Mouse (Mus musculus): ENCODE results near the gene Gm21985. TPM values are rescaled to one million over a fixed set of nuclear protein-coding genes. Genes with fewer than 3 reads are reported as not detected.

Gene Gm21985
- polyA plus RNA-seq, 1 experiment from 2014 or later, result not detected

- Histone ChIP-seq H3K27ac (ENCODE audit: low read depth, low read length) (no peak overlapping the region), H3K27me3 (replicated peaks; ENCODE audit: control insufficient read depth, insufficient read depth, low read length) (no peaks in the 10 kb centered on the region), H3K9ac (ENCODE audit: low read depth, low read length) (no peak overlapping the region), H3K4me2 (replicated peaks; ENCODE audit: low read depth) (no peak overlapping the region), H3K4me1 (replicated peaks; ENCODE audit: control insufficient read depth, insufficient read depth, low read length) (no peaks in the 10 kb centered on the region), H3K4me3 (ENCODE audit: low read depth, low read length) (no peak overlapping the region), H3K36me3 (ENCODE audit: control insufficient read depth, insufficient read depth) (no peaks in the 10 kb centered on the region), H3K9me3 (ENCODE audit: control insufficient read depth) (no peaks in the 10 kb centered on the region)
- no peak for TF ChIP-seq CTCF (IDR thresholded peaks at IDR 0.05; ENCODE audit: low read depth)
- no peak for ATAC-seq
- WGBS, result 39% methylated on average over 5 of the region's 5 CpGs
Observed at GRCm38 (mm10) chr2:112374610-112375009, 108.5 kb downstream of the Gm21985 start.

- WGBS, result under 1% methylated on average over 70 of the region's 72 CpGs
- peak; percentile 100 for ATAC-seq
- Histone ChIP-seq H3K27ac (ENCODE audit: low read depth, low read length) (peak within 1 kb of the TSS; percentile 63), H3K27me3 (replicated peaks; ENCODE audit: control insufficient read depth, insufficient read depth, low read length) (no peaks in the 10 kb centered on the region), H3K4me3 (ENCODE audit: low read depth, low read length) (peak within 1 kb of the TSS; percentile 84), H3K36me3 (ENCODE audit: control insufficient read depth, insufficient read depth) (no peaks in the 10 kb centered on the region), H3K4me2 (replicated peaks; ENCODE audit: low read depth) (peak within 1 kb of the TSS; percentile 75), H3K4me1 (replicated peaks; ENCODE audit: control insufficient read depth, insufficient read depth, low read length) (peaks cover 4% of the 10 kb centered on the region; the same call in 1 of the 2 replicates), H3K9ac (ENCODE audit: low read depth, low read length) (peak within 1 kb of the TSS; percentile 82), H3K9me3 (ENCODE audit: control insufficient read depth) (no peaks in the 10 kb centered on the region)
- TF ChIP-seq CTCF (IDR thresholded peaks at IDR 0.05; ENCODE audit: low read depth), result peak; percentile 99
Observed at GRCm38 (mm10) chr2:112378973-112379898, 113.1 kb downstream of the Gm21985 start, which contains the start of gene Katnbl1. Gene Katnbl1, plus strand, starts transcription at chr2:112379211.

- Histone ChIP-seq H3K4me1 (replicated peaks; ENCODE audit: control insufficient read depth, insufficient read depth, low read length) (peaks cover 4% of the 10 kb centered on the region; the same call in 1 of the 2 replicates), H3K9ac (ENCODE audit: low read depth, low read length) (peak overlapping the region; percentile 82), H3K4me3 (ENCODE audit: low read depth, low read length) (peak overlapping the region; percentile 84), H3K4me2 (replicated peaks; ENCODE audit: low read depth) (peak overlapping the region; percentile 75), H3K27me3 (replicated peaks; ENCODE audit: control insufficient read depth, insufficient read depth, low read length) (no peaks in the 10 kb centered on the region), H3K36me3 (ENCODE audit: control insufficient read depth, insufficient read depth) (no peaks in the 10 kb centered on the region), H3K9me3 (ENCODE audit: control insufficient read depth) (no peaks in the 10 kb centered on the region), H3K27ac (ENCODE audit: low read depth, low read length) (no peak overlapping the region)
- no peak for ATAC-seq
- no peak for TF ChIP-seq CTCF (IDR thresholded peaks at IDR 0.05; ENCODE audit: low read depth)
- WGBS, result 24% methylated on average over 8 of the region's 8 CpGs
Observed at GRCm38 (mm10) chr2:112380131-112380530, 114.0 kb downstream of the Gm21985 start.

- H3K9ac ChIP-seq (ENCODE audit: low read depth, low read length), result no peak overlapping the region
- 91% methylated on average over 1 of the region's 1 CpGs for WGBS
Observed at GRCm38 (mm10) chr2:112381219-112381618, 115.1 kb downstream of the Gm21985 start.

GRCm38 (mm10) chr2:112390843-112391242 is 124.7 kb downstream of the Gm21985 start:
- H3K4me2 ChIP-seq (replicated peaks; ENCODE audit: low read depth), result no peak overlapping the region
- no peaks in the 10 kb centered on the region for H3K36me3 ChIP-seq (ENCODE audit: control insufficient read depth, insufficient read depth)
- no peak for ATAC-seq
- H3K4me1 ChIP-seq (replicated peaks; ENCODE audit: control insufficient read depth, insufficient read depth, low read length), result no peaks in the 10 kb centered on the region
- no peak for TF ChIP-seq CTCF (IDR thresholded peaks at IDR 0.05; ENCODE audit: low read depth)
- H3K9ac ChIP-seq (ENCODE audit: low read depth, low read length), result no peak overlapping the region
- H3K4me3 ChIP-seq (ENCODE audit: low read depth, low read length), result no peak overlapping the region
- WGBS, result 85% methylated on average over 5 of the region's 5 CpGs
- no peaks in the 10 kb centered on the region for H3K27me3 ChIP-seq (replicated peaks; ENCODE audit: control insufficient read depth, insufficient read depth, low read length)
- H3K27ac ChIP-seq (ENCODE audit: low read depth, low read length), result no peak overlapping the region
- H3K9me3 ChIP-seq (ENCODE audit: control insufficient read depth), result no peaks in the 10 kb centered on the region

More at GRCm38 (mm10) chr2:112381219-112381618, 115.1 kb downstream of the Gm21985 start:
- ATAC-seq, result no peak
- TF ChIP-seq CTCF (IDR thresholded peaks at IDR 0.05; ENCODE audit: low read depth), result no peak
- Histone ChIP-seq H3K4me2 (replicated peaks; ENCODE audit: low read depth) (no peak overlapping the region), H3K27me3 (replicated peaks; ENCODE audit: control insufficient read depth, insufficient read depth, low read length) (no peaks in the 10 kb centered on the region), H3K4me3 (ENCODE audit: low read depth, low read length) (no peak overlapping the region), H3K27ac (ENCODE audit: low read depth, low read length) (no peak overlapping the region), H3K9me3 (ENCODE audit: control insufficient read depth) (no peaks in the 10 kb centered on the region), H3K36me3 (ENCODE audit: control insufficient read depth, insufficient read depth) (no peaks in the 10 kb centered on the region), H3K4me1 (replicated peaks; ENCODE audit: control insufficient read depth, insufficient read depth, low read length) (peaks cover 4% of the 10 kb centered on the region; the same call in 1 of the 2 replicates)

GRCm38 (mm10) chr2:112391346-112392000 is 125.4 kb downstream of the Gm21985 start:
- no peak overlapping the region for H3K27ac ChIP-seq (ENCODE audit: low read depth, low read length)
- no peak overlapping the region for H3K4me2 ChIP-seq (replicated peaks; ENCODE audit: low read depth)
- 89% methylated on average over 4 of the region's 4 CpGs for WGBS
- H3K9ac ChIP-seq (ENCODE audit: low read depth, low read length), result no peak overlapping the region
- no peaks in the 10 kb centered on the region for H3K36me3 ChIP-seq (ENCODE audit: control insufficient read depth, insufficient read depth)
- H3K9me3 ChIP-seq (ENCODE audit: control insufficient read depth), result no peaks in the 10 kb centered on the region
- H3K27me3 ChIP-seq (replicated peaks; ENCODE audit: control insufficient read depth, insufficient read depth, low read length), result no peaks in the 10 kb centered on the region
- TF ChIP-seq CTCF (IDR thresholded peaks at IDR 0.05; ENCODE audit: low read depth), result no peak
- H3K4me1 ChIP-seq (replicated peaks; ENCODE audit: control insufficient read depth, insufficient read depth, low read length), result no peaks in the 10 kb centered on the region
- no peak for ATAC-seq
- H3K4me3 ChIP-seq (ENCODE audit: low read depth, low read length), result no peak overlapping the region
